Mouse (Mus musculus) thymus, adult 2 months (tissue): ENCODE measurements at regions not wholly inside any gene's neighbourhood (a gene's known extent, or its start where the extent isn't known, plus 50 kb on each side); places are given as distances from the start of the nearest gene placed in this dataset.
A peak's percentile ranks its signal among the peaks of the same experiment; 100 is the strongest.

ENCODE experiments used
- DNase-seq: peaks from one replicate; pipeline ENCODE4 v3.0.0; 2021
- H3K27ac ChIP-seq: fragments of 200-500 bp; 2 replicates; pipeline ENCODE4 v1.5.1; 2012; ENCODE audit warnings: low read length, control low read depth; ENCODE audit not compliant: control insufficient read depth, insufficient read depth
- H3K27me3 ChIP-seq: fragments of 200-500 bp; 2 replicates; pipeline ENCODE4 v1.6.1; 2012; ENCODE audit warnings: mild to moderate bottlenecking, low read length, moderate library complexity, mixed read lengths; ENCODE audit not compliant: control insufficient read depth, insufficient read depth
- H3K36me3 ChIP-seq: fragments of 200-500 bp; 2 replicates; pipeline ENCODE4 v1.6.1; 2012; ENCODE audit warnings: mild to moderate bottlenecking, low read length, moderate library complexity; ENCODE audit not compliant: control insufficient read depth, insufficient read depth
- H3K4me1 ChIP-seq: fragments of 200-500 bp; replicated peaks from 2 replicates; pipeline ENCODE4 v1.6.1; 2012; ENCODE audit warnings: low read length; ENCODE audit not compliant: control insufficient read depth, insufficient read depth
- H3K4me3 ChIP-seq: fragments of 200-500 bp; 2 replicates; pipeline ENCODE4 v1.5.1; 2012; ENCODE audit warnings: mild to moderate bottlenecking, low read length, control low read depth, moderate library complexity; ENCODE audit not compliant: control insufficient read depth, insufficient read depth
- CTCF ChIP-seq: fragments of 200-500 bp; IDR thresholded peaks from 2 replicates; pipeline ENCODE4 v1.5.1; 2012; ENCODE audit warnings: mild to moderate bottlenecking, control low read depth, low read length, moderate library complexity, borderline replicate concordance; ENCODE audit not compliant: control insufficient read depth, poor library complexity, insufficient read depth; ENCODE audit errors: extremely low read depth
- POLR2A ChIP-seq: fragments of 200-500 bp; IDR thresholded peaks from 2 replicates; pipeline ENCODE4 v1.6.1; 2012; ENCODE audit warnings: mild to moderate bottlenecking, low read length, control low read depth, moderate library complexity; ENCODE audit not compliant: control insufficient read depth, poor library complexity, insufficient read depth; ENCODE audit errors: extremely low read depth
- WGBS: fragments of 180-500 bp; shearing (Covaris S2); methylation state at CpG from one replicate; pipeline ENCODE4 v1.1.7; 2018; 5-methylcytosine and 5-hydroxymethylcytosine counted together

GRCm38 (mm10) chr16:95776610-95777363, 74.9 kb downstream of the Ets2 start:
- WGBS: 90% methylated on average over 10 of the region's 10 CpGs
- no peak for TF ChIP-seq POLR2A
- no peak for TF ChIP-seq CTCF
- Histone ChIP-seq H3K4me3 (no peak overlapping the region), H3K27ac (no peak overlapping the region), H3K4me1 (peaks cover 67% of the 10 kb centered on the region), H3K27me3 (no peaks in the 10 kb centered on the region), H3K36me3 (no peaks in the 10 kb centered on the region)
- no peak for DNase-seq

DNA sequence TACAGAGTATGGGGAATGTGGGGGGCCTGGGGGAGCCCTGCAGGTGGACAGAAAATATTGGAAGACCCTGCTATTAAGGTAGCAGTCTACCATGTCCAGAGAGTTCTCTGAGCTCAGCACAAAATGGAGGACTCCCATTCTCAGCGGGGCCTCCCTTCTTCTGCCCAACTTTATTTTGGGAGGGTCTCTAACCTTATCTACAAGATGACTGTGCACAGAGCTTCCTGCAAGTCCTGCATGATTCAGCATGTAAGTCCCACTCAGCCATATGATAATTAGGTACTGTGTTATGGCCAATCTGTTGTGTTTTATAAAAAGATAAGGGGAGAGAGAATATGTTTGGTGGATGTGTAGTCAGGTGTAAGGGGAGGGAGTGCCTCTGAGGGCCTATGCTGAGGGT, 74.1 kb downstream of the Ets2 start:
- 61% methylated on average over 1 of the region's 1 CpGs for WGBS
- DNase-seq: no peak
- Histone ChIP-seq H3K27ac (no peak overlapping the region), H3K4me3 (no peak overlapping the region), H3K4me1 (peaks cover 72% of the 10 kb centered on the region), H3K27me3 (no peaks in the 10 kb centered on the region), H3K36me3 (no peaks in the 10 kb centered on the region)
- TF ChIP-seq CTCF: no peak
- TF ChIP-seq POLR2A: no peak

GRCm38 (mm10) chr16:95775361-95775760, 73.5 kb downstream of the Ets2 start:
- H3K4me3 ChIP-seq: no peak overlapping the region
- 54% methylated on average over 5 of the region's 5 CpGs for WGBS
- TF ChIP-seq CTCF (no peak), POLR2A (no peak)

GRCm38 (mm10) chr16:95773151-95773550, 71.3 kb downstream of the Ets2 start:
- DNase-seq: no peak
- 90% methylated on average over 3 of the region's 3 CpGs for WGBS
- H3K27ac ChIP-seq: no peak overlapping the region
- no peaks in the 10 kb centered on the region for H3K36me3 ChIP-seq
- TF ChIP-seq CTCF (no peak), POLR2A (no peak)
- H3K4me1 ChIP-seq: peaks cover 80% of the 10 kb centered on the region
- no peak overlapping the region for H3K4me3 ChIP-seq
- H3K27me3 ChIP-seq: no peaks in the 10 kb centered on the region

More at GRCm38 (mm10) chr16:95775361-95775760, 73.5 kb downstream of the Ets2 start:
- Histone ChIP-seq H3K36me3 (no peaks in the 10 kb centered on the region), H3K27me3 (no peaks in the 10 kb centered on the region), H3K4me1 (peaks cover 72% of the 10 kb centered on the region), H3K27ac (peak overlapping the region; percentile 23)
- peak; percentile 52 for DNase-seq
